Mouse (Mus musculus): Measurements from ENCODE around the gene Mcts1. TPM values are rescaled to one million over a fixed set of nuclear protein-coding genes. Genes with fewer than 3 reads are reported as not detected.

Gene Mcts1
- total RNA-seq, 2 experiments from 2014 or later, result 80.6 to 107 TPM

DNA sequence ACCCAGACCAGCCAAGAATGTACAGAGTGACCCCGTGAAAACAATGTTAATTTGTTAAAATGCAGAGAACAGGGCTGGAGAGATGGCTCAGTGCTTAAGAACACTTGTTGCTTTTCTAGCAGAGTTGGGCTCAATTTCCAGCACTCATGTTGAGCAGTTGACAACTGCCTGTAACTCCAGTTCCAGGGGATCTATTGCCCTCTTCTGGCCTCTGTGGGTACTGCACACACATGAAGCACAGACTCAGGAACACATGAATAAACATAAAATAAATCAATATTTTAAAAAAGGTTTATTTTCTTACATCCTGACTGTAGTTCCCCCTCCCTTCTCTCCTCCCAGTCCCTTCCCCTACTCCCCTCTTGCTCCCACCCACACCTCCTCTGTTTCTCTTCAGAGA is 52.8 kb downstream of the Mcts1 start:
- no peak for ATAC-seq (replicated peaks; ENCODE audit: poor library complexity, severe bottlenecking)

DNA sequence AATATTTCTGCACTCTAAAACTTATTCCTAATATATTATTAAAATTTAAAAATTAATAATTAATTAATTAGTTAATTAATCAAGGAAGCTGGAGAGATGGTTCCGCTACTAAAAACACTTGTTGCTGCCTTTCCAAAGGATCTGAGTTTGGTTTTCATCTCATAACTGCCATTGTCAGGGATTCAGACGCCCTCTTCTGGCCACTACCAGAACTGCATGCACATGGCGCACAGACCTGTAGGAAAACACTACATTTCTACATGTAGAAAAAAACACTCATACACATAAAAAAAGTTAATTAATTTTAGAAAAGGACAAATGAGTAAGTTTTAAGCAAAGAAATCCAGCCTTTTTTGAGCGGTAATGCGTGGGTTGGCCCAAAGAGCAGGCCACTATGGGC is 54.3 kb downstream of the Mcts1 start:
- ATAC-seq (replicated peaks; ENCODE audit: poor library complexity, severe bottlenecking), result no peak

DNA sequence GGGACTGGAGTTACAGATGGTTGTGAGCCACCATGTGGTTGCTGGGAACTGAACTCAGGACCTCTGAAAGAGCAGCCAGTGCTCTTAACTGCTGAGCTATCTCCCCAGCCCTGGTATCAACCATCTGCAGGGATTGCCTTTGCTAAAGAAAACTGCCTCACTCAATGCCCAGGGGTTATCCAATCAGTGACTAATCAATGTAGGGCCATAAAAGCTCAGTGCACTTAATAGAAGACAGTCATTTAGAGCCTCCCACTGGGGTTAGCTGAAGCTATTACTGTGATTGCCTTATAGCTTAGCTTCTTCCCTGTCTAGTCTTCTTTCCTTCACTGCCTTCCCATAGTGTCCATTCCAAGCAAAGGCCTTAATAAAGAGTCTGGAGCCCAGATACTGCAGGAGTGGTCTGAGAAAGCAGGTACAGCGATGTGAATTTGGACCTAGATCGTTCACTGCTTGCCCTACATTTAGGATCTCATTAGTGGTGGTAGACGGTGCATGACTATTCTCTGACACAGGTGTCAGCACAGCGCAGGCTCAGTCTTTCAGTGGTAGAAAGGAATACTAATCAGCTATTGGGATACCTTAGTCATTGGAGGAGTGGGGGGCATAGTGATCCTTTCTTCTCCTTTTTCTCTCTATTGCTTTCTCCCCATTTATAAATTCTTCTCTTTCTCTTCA is 56.0 kb downstream of the Mcts1 start:
- no peak for ATAC-seq (replicated peaks; ENCODE audit: poor library complexity, severe bottlenecking)

Other genes with a start within 250 kb of the Mcts1 start
- gene Lamp2, start 144.1 kb upstream of the Mcts1 start, total RNA-seq (2014; fragmentation: Nextera tagmentation), result 161 and 173 TPM in 2 replicates
- gene Lamp2, start 144.1 kb upstream of the Mcts1 start, total RNA-seq (2017), result 179 and 206 TPM in 2 replicates
- 38.5 and 39.3 TPM in 2 replicates for gene Cul4b, start 24.4 kb upstream of the Mcts1 start, total RNA-seq (2014; fragmentation: Nextera tagmentation)
- gene Cul4b, start 24.4 kb upstream of the Mcts1 start, total RNA-seq (2017), result 50.1 and 75.2 TPM in 2 replicates
- 73.9 and 82.5 TPM in 2 replicates for gene C1galt1c1, start 34.5 kb downstream of the Mcts1 start, total RNA-seq (2014; fragmentation: Nextera tagmentation)
- gene C1galt1c1, start 34.5 kb downstream of the Mcts1 start, total RNA-seq (2017), result 97.2 and 112 TPM in 2 replicates
- not detected in 2 replicates for gene 6030498E09Rik, start 172.1 kb downstream of the Mcts1 start, total RNA-seq (2014; fragmentation: Nextera tagmentation)
- gene 6030498E09Rik, start 172.1 kb downstream of the Mcts1 start, total RNA-seq (2017), result 0.17 TPM in 1 of 2 replicates, not detected in the other

All from granulocyte monocyte progenitor cell, adult 5-6 weeks (primary cell).